Mouse (Mus musculus) brain, adult 2 months (tissue): ENCODE results near the gene Rab1a.
"Not testable (repeated sequence)": the region's sequence is repeated elsewhere in the genome, so short reads cannot be mapped to it uniquely, and the experiment has no call there.

Experiments
- DNase-seq: peaks from one replicate; pipeline ENCODE4 v3.0.0; 2011; ENCODE audit warnings: low read depth, low spot score

Rab1a gene

GRCm38 (mm10) chr11:20217227-20217626 lies 16.0 kb downstream of the Rab1a start:
- DNase-seq, result no peak

GRCm38 (mm10) chr11:20221671-20222070 lies 20.4 kb downstream of the Rab1a start:
- not testable (repeated sequence) for DNase-seq

GRCm38 (mm10) chr11:20224196-20224595 lies 23.0 kb downstream of the Rab1a start:
- no peak for DNase-seq

DNA sequence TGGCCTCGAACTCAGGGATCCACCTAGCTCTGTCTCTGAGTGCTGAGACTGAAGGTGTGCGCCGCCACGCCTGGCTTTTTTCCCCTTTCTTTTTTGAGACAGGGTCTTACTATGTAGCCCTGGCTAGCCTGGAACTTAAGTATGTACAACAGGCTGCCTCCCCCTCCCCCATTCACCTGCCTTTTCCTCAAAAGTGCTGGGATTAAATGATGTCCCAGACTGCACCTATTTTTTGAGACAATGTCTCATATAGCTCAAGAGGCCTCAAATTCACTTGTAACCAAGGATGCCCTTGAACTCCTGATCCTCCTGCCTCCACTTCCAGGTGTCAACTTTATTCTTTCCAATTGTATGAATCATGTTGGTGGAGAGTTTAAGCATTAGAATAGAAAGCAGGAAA lies 24.7 kb downstream of the Rab1a start:
- DNase-seq, result no peak

GRCm38 (mm10) chr11:20228666-20229065 lies 27.4 kb downstream of the Rab1a start:
- no peak for DNase-seq

- no peak for DNase-seq
Measured at GRCm38 (mm10) chr11:20229311-20229710, 28.1 kb downstream of the Rab1a start.

GRCm38 (mm10) chr11:20230286-20230685 lies 29.1 kb downstream of the Rab1a start:
- no peak for DNase-seq

DNA sequence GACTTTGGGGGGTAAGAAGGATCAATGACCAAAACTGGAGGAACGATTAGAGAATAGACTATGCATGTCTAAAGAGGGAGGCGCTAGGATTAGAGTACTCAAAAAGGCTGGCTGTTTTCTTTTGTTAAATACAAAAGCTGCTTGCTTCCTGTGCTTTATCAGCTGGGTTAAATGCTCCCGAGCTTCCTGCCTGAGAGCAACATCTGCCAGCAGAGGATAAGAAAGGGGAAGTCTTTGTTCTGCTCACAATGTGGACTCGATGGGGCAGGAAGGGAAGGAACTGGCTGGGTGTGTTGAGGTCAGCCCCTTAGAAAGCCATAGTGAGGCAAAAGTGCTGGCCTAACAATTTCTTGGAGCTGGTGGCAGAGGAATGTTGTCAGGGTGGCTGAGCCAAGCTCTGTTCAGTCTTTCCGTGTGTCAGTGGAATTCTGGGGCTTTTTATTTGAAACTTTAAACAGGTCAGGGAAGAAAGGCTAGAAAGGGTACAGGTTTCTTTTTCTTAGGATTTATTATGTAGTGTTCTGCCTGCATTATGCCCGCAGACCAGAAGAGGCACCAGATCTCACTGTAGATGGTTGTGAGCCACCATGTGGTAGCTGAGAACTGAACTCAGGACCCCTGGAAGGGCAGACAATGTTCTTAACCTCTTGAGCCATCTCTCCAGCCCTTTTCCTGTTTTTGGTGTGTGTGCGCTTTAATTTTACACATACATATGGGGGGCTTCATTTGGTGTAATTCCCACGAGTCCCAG lies 30.1 kb downstream of the Rab1a start:
- DNase-seq, result peak; percentile 69

- peak; percentile 27 for DNase-seq
Measured at GRCm38 (mm10) chr11:20232016-20232755, 31.0 kb downstream of the Rab1a start.

GRCm38 (mm10) chr11:20234233-20234632 lies 33.0 kb downstream of the Rab1a start:
- DNase-seq, result no peak

GRCm38 (mm10) chr11:20237018-20237417 lies 35.8 kb downstream of the Rab1a start:
- DNase-seq, result no peak

DNA sequence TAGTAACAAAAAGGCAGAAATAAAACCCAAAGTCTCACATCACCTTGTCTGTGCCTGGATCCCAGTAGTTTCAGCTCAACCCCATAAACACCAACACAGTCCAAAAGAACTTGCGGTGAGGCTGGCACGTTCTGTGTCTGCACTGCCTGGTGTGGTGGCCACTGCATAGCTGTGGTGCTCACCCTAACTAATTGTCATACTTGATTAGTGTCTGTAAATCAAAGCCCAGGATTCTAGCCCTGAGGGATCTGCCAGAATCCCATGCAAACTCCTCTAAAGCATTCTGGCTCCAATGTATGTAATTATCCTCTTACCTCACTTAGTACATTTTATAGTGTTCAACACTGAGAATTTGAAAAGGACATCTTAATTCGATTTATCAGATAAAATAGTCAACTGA lies 36.7 kb downstream of the Rab1a start:
- no peak for DNase-seq

DNA sequence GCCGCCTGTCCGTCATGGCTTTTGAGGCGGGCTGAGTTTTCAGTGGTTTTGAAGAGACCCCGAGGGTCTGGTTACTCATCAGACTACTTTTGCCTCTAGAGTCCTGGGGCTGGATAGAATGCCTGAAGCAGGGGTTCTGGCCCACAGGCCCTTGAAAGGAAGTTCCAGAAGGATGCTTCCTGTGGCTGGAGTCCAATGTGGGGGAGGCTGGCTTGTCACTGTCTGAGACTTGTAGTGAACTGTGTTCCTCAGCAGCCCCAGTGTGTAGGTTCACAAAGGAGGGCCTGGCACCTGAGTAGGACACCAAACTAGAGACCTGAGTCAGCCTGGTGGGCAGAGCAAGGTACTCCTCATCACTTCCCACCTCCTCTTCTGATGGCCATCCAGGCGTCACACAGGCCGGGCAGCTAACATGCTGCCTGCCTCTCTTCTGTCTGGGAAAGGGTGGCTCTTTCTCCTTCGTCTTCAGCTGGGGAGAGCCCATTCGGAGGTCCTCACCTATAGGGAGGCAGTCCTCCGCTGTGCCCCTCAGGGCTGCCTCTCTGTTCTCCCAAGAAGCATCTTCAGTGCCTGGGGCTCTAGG lies 38.1 kb downstream of the Rab1a start:
- no peak for DNase-seq

DNA sequence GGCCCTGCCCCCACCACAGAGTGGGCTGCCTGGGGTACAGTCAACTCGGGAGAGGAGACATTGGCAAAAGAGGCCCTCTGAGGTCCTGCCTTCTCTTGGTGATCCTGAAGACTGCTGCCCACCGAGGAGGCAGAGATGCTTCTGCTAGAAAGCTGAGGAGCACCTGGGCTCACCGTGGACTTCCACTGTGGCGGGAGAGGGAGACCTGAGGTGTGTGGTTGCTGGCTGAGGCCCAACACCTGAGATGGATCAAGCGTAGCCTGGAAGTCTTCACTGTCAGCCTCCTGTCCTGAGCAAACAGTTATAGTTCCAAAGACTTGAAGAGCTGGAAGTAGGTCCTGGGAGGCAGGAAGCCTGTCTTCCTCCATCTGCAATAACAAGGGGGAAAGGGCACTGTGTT lies 39.1 kb downstream of the Rab1a start:
- DNase-seq, result no peak

- DNase-seq, result no peak
Measured at GRCm38 (mm10) chr11:20241311-20241710, 40.1 kb downstream of the Rab1a start.

GRCm38 (mm10) chr11:20242366-20243056 lies 41.3 kb downstream of the Rab1a start:
- DNase-seq, result no peak

DNA sequence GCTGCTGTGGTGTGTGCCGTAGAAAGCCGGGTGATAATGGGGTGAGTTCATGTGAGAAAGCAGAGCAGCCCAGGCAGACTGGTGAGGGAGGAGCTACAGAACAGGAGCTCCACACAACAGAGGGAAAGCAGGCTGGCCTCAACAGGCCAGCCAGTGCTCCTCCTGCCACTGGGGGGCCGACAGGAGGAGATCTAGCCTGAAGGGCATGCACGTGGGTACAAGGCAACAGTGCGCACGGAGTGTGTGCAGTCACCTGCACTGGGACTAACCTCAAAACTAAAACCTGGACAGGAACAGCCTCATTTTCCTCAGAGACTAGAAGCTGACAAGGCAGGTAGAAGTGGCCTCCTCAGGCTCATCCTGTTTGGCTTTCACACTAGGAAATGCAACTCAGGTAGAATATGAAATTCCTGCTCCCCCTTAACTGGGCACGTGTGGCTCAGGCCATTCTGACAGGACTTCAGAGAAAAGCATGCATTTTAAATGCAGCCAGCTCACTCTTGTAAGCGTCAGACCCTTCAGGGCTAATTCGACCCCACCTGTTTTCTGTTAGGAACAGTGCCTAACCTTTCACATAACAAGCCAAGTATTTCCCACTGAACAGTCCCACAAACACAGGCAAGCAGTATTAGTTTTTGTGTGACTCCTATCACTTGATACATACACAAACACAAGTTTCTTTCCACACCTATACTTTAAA lies 42.1 kb downstream of the Rab1a start:
- peak; percentile 35 for DNase-seq

DNA sequence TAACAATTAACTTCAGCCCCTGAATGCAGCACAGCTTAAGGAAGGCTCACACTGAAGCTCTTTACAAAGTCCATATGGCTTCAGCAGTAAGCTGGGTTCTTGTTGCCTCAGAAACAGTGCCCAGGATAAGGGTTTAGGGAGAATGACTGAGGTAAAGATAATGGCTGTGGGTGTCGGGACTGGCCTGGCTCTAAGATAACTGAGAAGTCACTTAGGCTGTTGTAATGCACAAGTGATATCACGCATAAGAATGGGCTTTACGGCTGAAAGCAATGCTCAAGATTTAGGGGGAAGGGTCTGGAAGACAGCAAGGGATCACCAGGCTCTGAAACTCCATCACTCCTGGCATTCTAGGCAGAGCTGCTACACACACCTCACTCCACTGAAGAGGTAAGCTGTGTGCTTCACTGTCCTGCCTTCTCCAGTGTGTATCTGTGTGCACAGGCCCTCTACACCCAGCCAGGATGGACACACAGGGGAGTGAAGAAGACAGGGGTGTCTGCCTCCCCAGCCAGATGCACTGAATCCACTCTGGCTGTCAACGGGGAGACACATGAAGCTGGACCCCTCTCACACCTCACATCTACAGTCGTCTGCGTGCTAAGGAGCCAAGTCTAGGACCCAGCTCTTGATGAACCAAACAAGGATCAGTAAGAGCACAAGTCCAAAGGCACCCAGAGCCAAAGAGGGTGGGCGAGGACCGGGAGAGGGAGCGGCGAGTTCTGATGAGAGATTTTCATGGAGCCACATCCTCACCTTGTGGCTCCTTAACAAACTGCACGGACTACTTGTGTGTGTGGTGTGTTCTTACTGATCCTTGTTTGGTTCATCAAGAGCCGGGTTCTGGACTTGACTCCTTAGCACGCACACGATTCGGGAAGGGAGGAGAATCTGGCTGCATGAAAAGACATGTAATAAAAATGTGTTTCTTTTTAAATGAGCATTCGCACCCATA lies 43.4 kb downstream of the Rab1a start:
- DNase-seq, result no peak

DNA sequence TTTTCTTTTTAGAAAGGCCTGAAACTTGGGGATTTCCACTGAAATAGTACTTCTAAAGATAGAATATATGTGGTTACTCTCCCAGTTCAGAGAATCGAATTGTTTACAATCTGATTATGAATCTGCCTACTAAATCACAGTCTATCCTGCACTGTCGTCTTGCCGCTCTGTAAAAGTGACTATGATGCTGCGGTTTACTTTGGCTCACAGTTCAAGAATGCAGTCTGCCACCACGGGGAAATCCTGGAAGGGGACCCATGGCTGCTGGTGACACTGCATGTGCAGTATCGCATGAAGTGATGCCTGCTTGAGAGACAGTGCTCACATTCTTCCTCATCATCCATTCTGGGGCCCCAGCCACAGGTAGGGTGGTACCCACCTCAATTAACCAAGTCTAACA lies 44.1 kb downstream of the Rab1a start:
- DNase-seq, result no peak

DNA sequence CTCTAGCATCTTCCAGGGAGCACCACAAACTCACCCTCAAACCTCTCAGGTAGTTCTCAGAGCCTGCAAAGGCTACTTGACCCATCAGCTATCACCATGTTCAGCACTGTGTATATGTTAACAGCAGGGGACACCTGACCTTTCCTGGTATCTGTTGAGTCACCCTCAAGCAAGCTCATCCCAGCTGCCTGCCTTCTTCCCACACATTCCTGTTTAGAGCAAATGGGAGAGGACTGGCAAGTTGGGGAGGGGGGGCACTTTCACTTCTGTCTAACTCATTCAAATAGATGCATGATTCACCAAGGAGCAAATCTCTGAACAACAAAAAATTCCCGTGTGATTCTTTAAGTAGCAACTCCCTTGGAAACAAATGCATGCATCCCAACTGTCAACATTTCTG lies 45.4 kb downstream of the Rab1a start:
- peak; percentile 84 for DNase-seq
